ENCODE assay signal across 9 mouse cellular contexts in genomic region chr14:122449601-122450495, GRCm38 (mm10). TPM values are rescaled to one million over a fixed set of nuclear protein-coding genes. Genes with fewer than 3 reads are reported as not detected.
A peak's percentile ranks its signal among the peaks of the same experiment; 100 is the strongest.
DNase-seq lines count a peak whose midpoint lies in the region; ATAC-seq lines count a peak whose summit lies in the region.
"Had no signal": no experiment of that assay in that cellular context is flagged by ENCODE, and none has a peak within 500 bp of the region (broad histone marks: within the 10 kb centered on the region; RNA-seq: fewer than 3 reads in every experiment).

No protein-coding gene starts in this region.

- WGBS in lung, embryonic 15.5 days: 5% methylated on average over 29 of the region's 29 CpGs
- 4% methylated on average over 29 of the region's 29 CpGs for WGBS in limb, embryonic 10.5 days
- WGBS in stomach, embryonic 14.5 days: 4% methylated on average over 29 of the region's 29 CpGs

- no peak overlapping the region for H3K9ac ChIP-seq in lung, embryonic 15.5 days
- H3K9ac ChIP-seq in stomach, embryonic 14.5 days (replicated peaks; ENCODE audit: low read depth, low read length): no peak overlapping the region

- peak overlapping the region; percentile 68 for H3K4me2 ChIP-seq in lung, embryonic 15.5 days
- peak overlapping the region; percentile 39 for H3K4me2 ChIP-seq in stomach, embryonic 14.5 days (replicated peaks; ENCODE audit: low read depth, low read length)

- no peak for ATAC-seq in lung, embryonic 15.5 days (ENCODE audit: borderline replicate concordance, extremely low read depth, low FRiP score, low TSS enrichment)
- ATAC-seq in stomach, embryonic 14.5 days (ENCODE audit: insufficient number of reproducible peaks, insufficient read depth, low FRiP score, low read depth): no peak

- peaks cover 90% of the 10 kb centered on the region for H3K27me3 ChIP-seq in lung, embryonic 15.5 days
- peaks cover 57% of the 10 kb centered on the region for H3K27me3 ChIP-seq in limb, embryonic 10.5 days (ENCODE audit: low read depth, poor library complexity, severe bottlenecking)
- H3K27me3 ChIP-seq in stomach, embryonic 14.5 days (ENCODE audit: control insufficient read depth, insufficient read depth, low read length): peaks cover 43% of the 10 kb centered on the region

- H3K4me3 ChIP-seq in lung, embryonic 15.5 days: peak overlapping the region; percentile 32
- peak overlapping the region; percentile 59 for H3K4me3 ChIP-seq in limb, embryonic 10.5 days
- peak overlapping the region; percentile 16 for H3K4me3 ChIP-seq in stomach, embryonic 14.5 days (ENCODE audit: low read depth, low read length)

- peaks cover 25% of the 10 kb centered on the region for H3K4me1 ChIP-seq in lung, embryonic 15.5 days
- peaks cover 52% of the 10 kb centered on the region for H3K4me1 ChIP-seq in limb, embryonic 10.5 days
- H3K4me1 ChIP-seq in stomach, embryonic 14.5 days (ENCODE audit: control insufficient read depth, insufficient read depth, low read length): peaks cover 6% of the 10 kb centered on the region; the same call in 1 of the 2 replicates

- DNase-seq in lung, postnatal 36 days: no peak
- DNase-seq in embryo, embryonic 9.5 days (ENCODE audit: extremely low spot score): peak; percentile 62
- DNase-seq in limb, embryonic 10.5 days (ENCODE audit: low spot score): peak; percentile 63
- no peak for DNase-seq in adrenal gland, adult (ENCODE audit: inconsistent age in 2 of 2, low spot score in 1 of 2)
- DNase-seq in testis, postnatal 14 days (ENCODE audit: low spot score): no peak
- no peak for DNase-seq in left cerebral cortex, adult 8-10 months (ENCODE audit: low spot score in 2 of 2)

- H3K36me3 ChIP-seq in lung, embryonic 15.5 days: no peaks in the 10 kb centered on the region
- no peaks in the 10 kb centered on the region for H3K36me3 ChIP-seq in limb, embryonic 10.5 days
- no peaks in the 10 kb centered on the region for H3K36me3 ChIP-seq in stomach, embryonic 14.5 days (ENCODE audit: control insufficient read depth, insufficient read depth, low read length)

- H3K27ac ChIP-seq in lung, embryonic 15.5 days: no peak overlapping the region
- peak overlapping the region; percentile 86 for H3K27ac ChIP-seq in limb, embryonic 10.5 days
- H3K27ac ChIP-seq in stomach, embryonic 14.5 days (ENCODE audit: low read length): no peak overlapping the region

- H3K9me3 ChIP-seq in lung, embryonic 15.5 days: no peaks in the 10 kb centered on the region
- no peaks in the 10 kb centered on the region for H3K9me3 ChIP-seq in limb, embryonic 10.5 days (replicated peaks)
- H3K9me3 ChIP-seq in stomach, embryonic 14.5 days (ENCODE audit: control insufficient read depth, low read depth, low read length): no peaks in the 10 kb centered on the region

RNA-seq across cellular contexts. Expression of gene Gm5089, which starts 1.1 kb away (rescaled TPM):
- not detected in 2 replicates for polyA plus RNA-seq in lung, embryonic 15.5 days (2015; fragmentation: Nextera tagmentation; extraction: Ambion mirVana)
- 0.36 and 0.56 TPM in 2 replicates for polyA plus RNA-seq in limb, embryonic 10.5 days (2016; fragmentation: Nextera tagmentation; extraction: Ambion mirVana)
- polyA plus RNA-seq in stomach, embryonic 14.5 days (2014; fragmentation: Nextera tagmentation; extraction: Ambion mirVana): not detected in 2 replicates
- total RNA-seq in left cerebral cortex, adult 8-10 months (2022): under 1 TPM in 3 of 4 experiments, not detected in 1; 0.19 to 0.59 (median 0.41) TPM

RNA-seq across cellular contexts. Expression of gene Zic5, which starts 15.6 kb away (rescaled TPM):
- polyA plus RNA-seq in lung, embryonic 15.5 days (2015; fragmentation: Nextera tagmentation; extraction: Ambion mirVana): 0.08 TPM in 1 of 2 replicates, not detected in the other
- polyA plus RNA-seq in limb, embryonic 10.5 days (2016; fragmentation: Nextera tagmentation; extraction: Ambion mirVana): 13.8 and 14.9 TPM in 2 replicates
- not detected in 2 replicates for polyA plus RNA-seq in stomach, embryonic 14.5 days (2014; fragmentation: Nextera tagmentation; extraction: Ambion mirVana)
- 1 to 10 TPM; 2.2 to 6.1 (median 3.5) TPM for total RNA-seq in left cerebral cortex, adult 8-10 months (2022)

RNA-seq across cellular contexts. Expression of gene Zic2, which starts 25.4 kb away (rescaled TPM):
- polyA plus RNA-seq in lung, embryonic 15.5 days (2015; fragmentation: Nextera tagmentation; extraction: Ambion mirVana): not detected in 2 replicates
- polyA plus RNA-seq in limb, embryonic 10.5 days (2016; fragmentation: Nextera tagmentation; extraction: Ambion mirVana): 5.0 and 5.1 TPM in 2 replicates
- polyA plus RNA-seq in stomach, embryonic 14.5 days (2014; fragmentation: Nextera tagmentation; extraction: Ambion mirVana): not detected in 2 replicates
- total RNA-seq in left cerebral cortex, adult 8-10 months (2022): 10 to 100 TPM; 20.3 to 25.7 (median 21.7) TPM

RNA-seq across cellular contexts. Expression of gene Gm10837, which starts 40.5 kb away (rescaled TPM):
- polyA plus RNA-seq in lung, embryonic 15.5 days (2015; fragmentation: Nextera tagmentation; extraction: Ambion mirVana): not detected in 2 replicates
- polyA plus RNA-seq in limb, embryonic 10.5 days (2016; fragmentation: Nextera tagmentation; extraction: Ambion mirVana): not detected in 2 replicates
- not detected in 2 replicates for polyA plus RNA-seq in stomach, embryonic 14.5 days (2014; fragmentation: Nextera tagmentation; extraction: Ambion mirVana)
- total RNA-seq in left cerebral cortex, adult 8-10 months (2022): not detected
- total RNA-seq: left cerebral cortex, adult 18-20 months had no signal

Comparison
In these comparisons a context has a peak if more than half of its experiments do, and no peak if none do; other contexts are left out.
1. DNase-seq: peak in embryo, embryonic 9.5 days (single experiment) and limb, embryonic 10.5 days (single experiment); none in lung, postnatal 36 days (single experiment), adrenal gland, adult (0 of 2), testis, postnatal 14 days (single experiment) and left cerebral cortex, adult 8-10 months (0 of 2).
2. RNA of gene Zic5, which starts 15.6 kb away (polyA plus RNA-seq): 13.8 to 14.9 TPM in limb, embryonic 10.5 days; 0.08 TPM in lung, embryonic 15.5 days and not detected in stomach, embryonic 14.5 days; every median in the first group is over 10 times any median in the second.
3. Peak in every context shown above with its lines, with median percentiles within 50 percentile points of each other: H3K4me3 ChIP-seq.